Mouse (Mus musculus) ES-E14 (cell line): Measurements from ENCODE around the gene Etv6.

Source experiments
- HCFC1 ChIP-seq: IDR thresholded peaks from 2 replicates; pipeline ENCODE4 v1.6.1; 2012; ENCODE audit warnings: low read length, inconsistent platforms, borderline replicate concordance; ENCODE audit not compliant: insufficient read depth
- MAFK ChIP-seq: IDR thresholded peaks from 2 replicates; pipeline ENCODE4 v1.6.1; 2014; ENCODE audit warnings: mild to moderate bottlenecking, low read depth, low read length, inconsistent platforms; ENCODE audit not compliant: insufficient read depth
- ZC3H11A ChIP-seq: IDR thresholded peaks from 2 replicates; pipeline ENCODE4 v1.6.1; 2012; ENCODE audit warnings: low read depth, mild to moderate bottlenecking, inconsistent platforms, low read length, borderline replicate concordance

DNA sequence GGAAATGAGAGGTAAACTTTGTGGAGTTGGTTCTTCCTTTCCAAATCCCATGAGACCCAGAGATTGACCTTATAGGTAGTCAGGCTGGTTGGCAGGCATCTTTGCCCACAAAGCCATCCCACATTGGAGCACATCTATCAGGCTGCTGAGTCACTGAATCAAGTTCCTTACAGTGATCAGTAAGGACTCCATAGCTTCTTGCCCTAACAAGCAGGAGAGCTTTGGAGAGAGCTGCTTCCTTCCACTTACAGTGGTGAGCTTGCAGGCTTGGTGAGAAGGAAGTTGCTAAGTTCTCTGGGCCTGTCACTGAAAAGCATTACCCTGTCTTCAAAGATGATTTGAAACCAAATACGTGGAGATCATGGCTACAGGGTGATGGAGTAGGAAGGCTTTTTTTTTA lies 66.9 kb downstream of the Etv6 start:
- TF ChIP-seq HCFC1 (no peak), ZC3H11A (no peak), MAFK (no peak)
